Mouse (Mus musculus) frontal cortex, adult (tissue): Measurements from ENCODE around the gene Rbm20.
A peak's percentile ranks its signal among the peaks of the same experiment; 100 is the strongest.

ENCODE experiments used
- ATAC-seq: cut with Nextera tagmentation; 2 replicates; pipeline ENCODE4 v1.9.2; 2017; ENCODE audit warnings: mild to moderate bottlenecking, moderate library complexity, mixed read lengths; ENCODE audit not compliant: low TSS enrichment

Gene Rbm20

DNA sequence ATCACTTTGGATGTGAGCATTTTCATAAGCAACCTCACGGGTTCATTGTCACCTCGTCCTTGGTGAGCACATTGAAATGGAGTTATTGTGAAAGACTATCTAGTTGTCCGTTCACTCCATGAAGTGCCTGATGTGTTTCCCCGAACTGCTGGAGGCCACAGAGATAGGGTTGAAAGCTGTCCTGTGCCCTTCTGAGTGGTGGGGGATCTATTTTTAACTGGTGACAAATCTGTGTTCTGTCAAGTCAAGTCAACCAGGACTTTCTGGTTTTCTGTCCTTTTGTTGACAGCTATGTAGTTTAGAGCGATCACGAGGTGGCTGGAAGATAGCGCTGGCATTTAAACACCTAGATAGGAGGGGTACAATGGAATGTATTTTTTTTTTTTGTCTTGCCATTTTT is 39.4 kb downstream of the Rbm20 start:
- no peak for ATAC-seq

- no peak for ATAC-seq
Measured at GRCm38 (mm10) chr19:53717364-53717763, 40.3 kb downstream of the Rbm20 start.

DNA sequence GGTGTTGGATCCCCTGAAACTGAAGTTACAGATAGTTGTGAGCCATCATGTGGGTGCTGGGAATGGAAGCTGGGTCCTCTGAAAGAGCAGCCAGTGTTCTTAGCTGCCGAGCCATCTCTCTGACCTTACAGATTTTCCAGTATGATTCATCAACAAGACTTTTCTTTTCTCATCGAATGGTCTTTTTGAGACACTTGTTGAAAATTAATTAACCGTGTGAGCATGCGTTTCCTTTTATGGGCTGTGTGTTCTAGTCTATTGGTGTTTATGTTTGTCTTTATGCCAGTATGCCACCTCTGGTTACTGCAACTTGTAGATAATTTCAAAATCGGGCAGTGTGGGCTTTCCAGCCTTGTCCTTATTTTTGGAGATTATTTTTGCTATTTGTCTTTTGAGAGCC is 45.1 kb downstream of the Rbm20 start:
- ATAC-seq, result no peak

DNA sequence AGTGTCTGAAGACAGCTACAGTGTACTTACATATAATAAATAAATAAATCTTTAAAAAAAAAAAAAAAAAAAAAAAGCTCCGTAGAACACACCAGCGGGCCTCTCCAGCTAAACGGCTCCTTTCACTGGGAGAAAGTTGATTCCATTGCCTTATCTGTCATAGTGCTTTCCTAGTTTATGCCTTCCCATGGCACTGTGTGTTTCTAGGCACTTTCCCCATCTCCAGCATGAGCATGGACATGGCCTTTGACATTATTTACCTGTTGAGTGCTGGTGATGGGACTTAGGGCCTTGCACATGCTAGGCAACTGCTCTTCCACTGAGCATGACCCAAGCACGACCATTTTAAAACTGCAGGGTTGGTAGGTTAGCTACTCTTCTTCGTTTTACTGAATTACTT is 46.9 kb downstream of the Rbm20 start:
- no peak for ATAC-seq

DNA sequence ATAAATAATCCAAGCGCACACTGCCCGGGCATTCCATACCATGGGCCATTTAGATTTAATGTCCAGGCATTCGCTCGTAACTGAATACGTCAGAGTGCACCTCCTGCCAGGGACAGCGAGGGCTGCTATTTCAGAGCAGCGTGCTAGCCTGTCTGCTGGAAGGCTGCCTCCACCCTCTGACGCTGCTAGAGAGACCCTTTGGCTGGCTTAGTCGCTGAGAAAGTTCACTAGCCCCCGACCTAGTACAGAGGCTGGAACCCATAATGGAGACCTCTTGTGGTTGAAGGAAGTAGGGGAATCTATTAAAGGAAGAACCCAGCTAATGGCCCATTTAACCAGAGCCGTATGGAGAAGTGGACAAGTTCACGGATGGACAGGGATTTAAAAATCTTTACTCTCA is 49.2 kb downstream of the Rbm20 start:
- no peak for ATAC-seq

DNA sequence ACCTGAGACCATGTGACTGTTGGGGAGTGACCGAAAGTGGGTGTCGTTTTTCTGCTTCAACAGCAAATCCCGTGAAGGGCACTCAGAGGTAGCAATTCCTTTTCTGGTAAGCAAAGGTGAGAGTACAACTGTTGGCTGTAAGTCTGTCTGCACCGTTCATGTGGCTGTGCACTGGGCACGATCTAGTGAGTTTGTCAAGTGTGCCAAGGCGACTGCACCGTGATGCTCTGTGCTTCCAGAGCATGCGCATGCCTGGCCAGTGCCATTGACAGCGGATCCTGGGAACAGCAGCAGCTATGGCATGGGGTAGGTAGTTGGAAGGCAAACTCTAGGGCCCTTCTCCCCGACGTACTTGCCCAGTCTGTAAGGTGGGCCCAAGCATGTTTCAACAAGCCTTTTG is 49.6 kb downstream of the Rbm20 start:
- no peak for ATAC-seq

DNA sequence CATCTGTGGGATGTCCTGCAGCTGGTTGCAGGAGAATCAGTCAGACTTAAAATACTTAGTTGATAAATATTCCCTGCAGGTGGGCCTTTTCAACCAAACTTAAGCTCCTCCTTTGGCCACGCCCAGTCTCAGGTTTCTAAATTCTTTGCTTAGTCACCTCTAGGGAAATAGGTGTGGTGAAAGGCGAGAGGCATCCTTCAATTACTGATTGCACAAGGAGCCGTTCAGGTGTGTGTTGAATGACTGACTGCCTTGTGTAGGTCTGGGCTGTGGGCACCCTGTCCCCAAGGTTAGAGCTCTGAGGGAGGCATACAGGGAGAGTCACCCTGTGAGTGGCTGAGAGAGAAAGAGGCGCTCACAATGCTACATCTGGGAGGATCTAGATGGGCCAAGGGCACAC is 50.2 kb downstream of the Rbm20 start:
- no peak for ATAC-seq

DNA sequence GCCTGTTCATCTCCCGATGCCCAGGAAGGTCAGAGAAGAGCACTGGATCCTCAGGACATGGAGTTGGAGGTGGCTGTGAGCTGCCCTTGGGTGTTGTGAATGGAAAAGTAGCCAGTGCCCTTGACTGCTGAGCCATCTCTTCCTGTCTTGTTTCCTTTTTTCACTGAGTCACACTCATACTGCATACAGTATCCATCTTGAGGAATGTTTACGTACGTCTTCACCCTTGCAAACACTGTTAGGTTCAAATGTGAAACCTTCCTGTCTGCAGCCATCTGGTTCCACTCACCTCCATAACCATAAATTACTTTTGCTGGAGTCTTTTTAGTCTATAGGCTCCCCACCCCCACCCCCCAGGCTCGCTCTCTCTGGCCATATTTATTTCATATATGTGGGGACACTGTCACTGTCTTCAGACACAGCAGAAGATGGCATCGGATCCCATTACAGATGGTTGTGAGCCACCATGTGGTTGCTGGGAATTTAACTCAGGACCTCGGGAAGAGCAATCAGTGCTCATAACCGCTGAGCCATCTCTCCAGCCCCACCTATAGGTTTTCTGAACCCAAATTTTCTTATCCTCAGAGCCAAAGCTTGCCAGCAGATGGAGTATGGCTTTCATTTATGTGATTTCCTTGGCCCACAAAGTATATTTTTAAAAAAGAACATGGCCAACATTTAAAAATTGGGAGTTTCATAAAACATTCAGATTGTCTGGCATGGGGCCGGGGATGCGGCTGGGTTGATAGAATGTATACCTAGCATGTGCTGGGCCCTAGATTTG is 51.0 kb downstream of the Rbm20 start:
- ATAC-seq, result peak; percentile 44; the same call in 1 of the 2 replicates

- ATAC-seq, result no peak
Measured at GRCm38 (mm10) chr19:53729919-53730318, 52.8 kb downstream of the Rbm20 start.

DNA sequence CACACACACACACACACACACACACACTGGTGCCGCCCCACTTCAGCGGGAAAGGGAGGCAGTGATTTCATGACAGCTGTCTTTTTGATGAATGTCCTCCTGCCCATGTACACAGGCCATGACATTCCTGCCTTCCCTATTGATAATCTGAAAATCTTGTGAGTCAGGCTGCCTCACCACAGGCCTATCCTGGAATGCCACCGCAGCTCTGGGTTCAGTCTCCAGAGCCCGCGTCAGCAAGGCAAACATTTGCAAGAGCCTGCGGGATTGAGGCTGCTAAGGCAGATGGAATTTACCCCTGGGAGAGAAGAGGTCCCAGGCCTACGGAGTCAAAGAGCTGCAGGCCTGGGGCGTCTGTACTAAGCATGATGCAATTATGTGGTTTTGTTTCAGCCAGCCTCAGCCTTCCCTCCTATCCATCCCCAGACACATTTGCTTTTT is 54.7 kb downstream of the Rbm20 start:
- no peak for ATAC-seq

DNA sequence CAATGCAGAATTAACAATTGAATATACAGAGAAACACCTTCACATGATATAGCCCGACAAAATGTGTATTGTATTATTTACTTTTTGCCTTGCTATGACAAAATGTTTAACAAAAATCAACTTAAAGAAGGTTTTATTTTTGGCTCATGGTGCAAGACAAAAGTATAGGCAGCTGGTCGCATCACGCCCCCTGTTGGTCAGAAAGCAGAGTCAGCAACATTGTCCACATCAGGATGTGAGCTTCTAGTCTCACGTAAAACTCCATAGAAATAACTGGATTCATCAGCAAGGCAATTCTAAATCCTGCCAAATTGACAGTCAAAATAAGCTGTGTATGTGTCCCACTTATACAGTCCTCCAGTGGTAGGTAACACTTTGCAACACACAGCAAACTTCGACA is 57.7 kb downstream of the Rbm20 start:
- ATAC-seq, result no peak

DNA sequence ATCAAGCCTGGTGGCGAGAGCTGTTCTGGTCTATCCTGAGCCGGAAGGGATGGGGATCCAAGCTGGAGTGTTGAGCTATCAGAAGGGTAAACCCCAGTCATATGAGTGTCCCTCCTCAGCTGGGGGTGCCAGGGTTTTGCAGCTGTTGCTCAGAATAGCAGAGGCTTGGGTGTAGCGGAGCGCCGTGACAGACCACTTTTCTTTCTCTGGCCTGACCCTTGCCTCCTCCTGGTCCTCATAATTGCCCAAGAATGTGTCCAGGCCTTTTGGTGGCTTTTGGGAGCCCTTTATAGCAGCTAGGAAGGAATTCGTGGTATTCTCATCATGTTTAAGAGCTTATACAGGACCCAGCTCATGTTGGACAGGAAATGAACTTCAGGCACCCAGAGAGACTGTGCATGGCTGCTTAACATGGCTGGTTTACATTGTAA is 61.6 kb downstream of the Rbm20 start:
- no peak for ATAC-seq

DNA sequence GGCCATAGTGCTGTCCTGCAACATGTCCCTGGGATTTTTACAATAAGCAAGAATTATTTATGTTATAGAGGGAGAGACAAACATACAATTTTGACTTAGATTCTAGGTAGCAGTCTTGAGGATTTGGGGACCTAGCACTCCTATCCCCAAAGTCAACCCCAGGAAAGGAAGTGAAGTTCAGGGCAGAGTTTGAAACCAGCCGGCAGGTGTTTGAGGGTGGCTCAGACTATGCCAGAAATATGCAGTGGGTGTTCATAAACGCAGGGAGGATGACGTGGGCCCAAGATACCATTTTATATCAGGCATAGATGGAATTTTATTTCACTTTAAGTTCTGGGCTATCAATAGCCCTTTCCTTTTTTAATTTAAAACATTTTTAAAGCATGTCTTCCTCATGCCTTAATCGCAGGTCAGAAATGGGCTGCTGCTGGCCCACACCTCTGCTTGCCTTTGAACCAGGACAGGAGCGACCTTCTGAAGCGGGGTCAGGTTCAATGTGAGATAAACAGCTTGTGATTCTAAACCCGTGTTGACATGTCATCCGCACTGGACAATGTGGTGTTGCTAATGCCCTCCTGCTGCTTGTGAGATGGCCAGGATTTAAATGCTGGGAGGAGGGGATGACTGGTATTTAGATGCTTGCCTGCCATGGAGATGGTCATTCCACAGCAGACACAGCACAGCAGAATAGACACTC is 62.6 kb downstream of the Rbm20 start:
- no peak for ATAC-seq

GRCm38 (mm10) chr19:53740750-53741380 is 63.8 kb downstream of the Rbm20 start:
- ATAC-seq, result no peak

DNA sequence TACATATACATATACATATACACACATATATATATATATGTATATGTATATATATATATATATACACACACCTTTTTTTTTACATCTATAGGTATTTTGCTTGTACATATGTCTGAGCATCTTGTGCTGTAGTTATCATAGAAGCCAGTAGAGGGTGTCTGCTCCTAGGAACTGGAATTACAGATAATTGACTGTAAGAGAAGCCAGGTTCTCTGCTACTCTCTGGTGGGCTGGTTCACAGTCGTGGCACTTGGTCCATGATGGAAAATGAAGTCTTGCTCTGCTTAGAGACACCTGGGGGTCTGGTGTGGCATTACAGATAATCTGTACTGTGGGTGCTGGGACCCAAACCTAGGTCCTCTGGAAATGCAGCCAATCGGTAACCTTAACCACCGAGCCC is 64.8 kb downstream of the Rbm20 start:
- peak; percentile 67 for ATAC-seq

DNA sequence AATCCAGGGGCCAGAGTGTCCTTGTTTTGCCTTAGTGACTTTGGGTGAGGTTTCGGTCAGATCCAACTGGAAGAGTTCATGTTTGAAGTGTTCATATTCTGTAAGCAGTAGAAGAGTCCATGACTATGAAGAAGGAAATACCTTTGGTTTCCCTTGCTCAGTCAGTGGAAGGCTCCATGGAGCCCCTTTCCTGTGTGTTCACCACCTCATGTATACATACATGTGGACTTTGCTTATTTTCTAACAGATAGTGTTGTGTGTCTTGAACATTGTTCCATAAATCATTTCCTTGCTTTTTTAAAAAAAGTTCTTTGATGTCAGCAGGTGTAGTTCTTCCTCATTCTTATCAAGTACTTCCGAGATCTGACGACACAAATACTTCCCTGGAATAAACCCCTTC is 68.2 kb downstream of the Rbm20 start:
- no peak for ATAC-seq

GRCm38 (mm10) chr19:53746116-53746515 is 69.0 kb downstream of the Rbm20 start:
- ATAC-seq, result no peak

GRCm38 (mm10) chr19:53748236-53748775 is 71.2 kb downstream of the Rbm20 start:
- no peak for ATAC-seq

DNA sequence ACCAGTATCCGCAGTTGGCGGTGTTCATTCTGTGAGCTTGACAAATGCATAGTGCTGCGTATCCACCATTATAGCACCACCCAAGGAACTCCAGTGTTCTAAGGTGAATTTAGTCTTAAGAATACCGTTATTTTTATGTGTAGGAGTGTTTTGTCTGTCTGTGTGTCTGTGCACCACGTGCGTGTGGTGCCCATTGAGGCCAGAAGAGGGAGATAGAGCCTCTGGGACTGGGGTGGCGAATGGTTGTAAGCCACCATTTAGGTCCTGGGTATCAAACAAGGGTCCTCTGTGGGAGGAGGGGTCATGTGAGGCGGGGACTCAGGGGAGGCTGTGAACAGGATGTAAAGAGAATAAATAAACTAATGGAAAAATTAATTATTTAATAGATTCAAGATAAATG is 72.2 kb downstream of the Rbm20 start:
- ATAC-seq, result no peak

- peak; percentile 81 for ATAC-seq
Measured at GRCm38 (mm10) chr19:53751420-53752185, 74.5 kb downstream of the Rbm20 start.

- no peak for ATAC-seq
Measured at GRCm38 (mm10) chr19:53752993-53753392, 75.9 kb downstream of the Rbm20 start.

DNA sequence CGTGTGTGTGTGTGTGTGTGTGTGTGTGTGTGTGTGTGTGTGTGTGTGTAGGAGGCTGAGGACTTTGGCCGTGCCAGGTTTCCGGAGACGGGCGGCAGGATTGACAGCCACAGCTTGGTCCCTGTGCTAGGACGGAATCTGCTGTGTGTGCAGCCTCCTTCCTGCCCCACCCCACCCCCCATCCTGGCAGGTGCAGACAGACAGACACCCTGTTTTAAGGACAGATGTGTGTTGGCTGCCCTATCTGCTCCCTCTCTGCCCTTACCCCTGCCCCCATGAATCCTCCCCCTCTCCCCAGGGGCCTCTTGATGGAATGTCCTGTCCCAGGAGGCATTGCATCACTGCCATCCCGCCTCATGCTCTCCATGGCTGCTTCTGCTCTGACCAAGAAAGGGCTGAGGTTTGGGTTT is 77.3 kb downstream of the Rbm20 start:
- ATAC-seq, result no peak
